In genomic region chr8:88631081-88631480, GRCm38 (mm10) we compare ENCODE assay signal across 9 mouse cellular contexts. TPM values are rescaled to one million over a fixed set of nuclear protein-coding genes. Genes with fewer than 3 reads are reported as not detected.
A peak's percentile ranks its signal among the peaks of the same experiment; 100 is the strongest.
DNase-seq lines count a peak whose midpoint lies in the region; ATAC-seq and TF ChIP-seq lines count a peak whose summit lies in the region.
"Had no signal": no experiment of that assay in that cellular context is flagged by ENCODE, and none has a peak within 500 bp of the region (broad histone marks: within the 10 kb centered on the region; RNA-seq: fewer than 3 reads in every experiment).

No protein-coding gene starts in this region.

- no peaks in the 10 kb centered on the region for H3K79me3 ChIP-seq in C2C12 (ENCODE audit: low read depth)

- H3K36me3 ChIP-seq in heart, postnatal 0 days (replicated peaks; ENCODE audit: control insufficient read depth, insufficient read depth, low read length), result no peaks in the 10 kb centered on the region
- no peaks in the 10 kb centered on the region for H3K36me3 ChIP-seq in C2C12 (ENCODE audit: control insufficient read depth, insufficient read depth)

- H3K4me2 ChIP-seq in heart, postnatal 0 days (ENCODE audit: low read depth, low read length), result no peak overlapping the region

- intact Hi-C loops in left cerebral cortex, postnatal 4 days (cut with DNase I), result no loop called here

- H3K4me3 ChIP-seq in heart, postnatal 0 days (ENCODE audit: low read depth, low read length), result no peak overlapping the region
- no peak overlapping the region for H3K4me3 ChIP-seq in C2C12 (ENCODE audit: insufficient read depth, poor library complexity, severe bottlenecking)

- no peak overlapping the region for H3K27ac ChIP-seq in heart, postnatal 0 days (ENCODE audit: low read depth)
- H3K27ac ChIP-seq: liver, embryonic 14.5 days had no signal

- no peaks in the 10 kb centered on the region for H3K9me3 ChIP-seq in heart, postnatal 0 days (replicated peaks; ENCODE audit: control insufficient read depth, low read length)

- peaks cover 10% of the 10 kb centered on the region; the same call in 1 of the 2 replicates for H3K4me1 ChIP-seq in heart, postnatal 0 days (ENCODE audit: control insufficient read depth, insufficient read depth)

- H3ac ChIP-seq in C2C12 (ENCODE audit: control insufficient read depth, insufficient read length, low read depth), result no peak overlapping the region

- no peak for DNase-seq in heart, postnatal 0 days (ENCODE audit: low spot score)
- DNase-seq in heart, adult 18-20 months, result no peak
- DNase-seq in adrenal gland, postnatal 36 days, result peak; percentile 58 to 70
- peak; percentile 53 for DNase-seq in left cerebral cortex, postnatal 4 days
- DNase-seq in thymus, postnatal 0 days (ENCODE audit: low spot score), result peak; percentile 47
- DNase-seq in heart, adult 11 months, result no peak
- DNase-seq in heart, adult 8-10 months (ENCODE audit: low spot score), result no peak

- TF ChIP-seq EP300 in heart, postnatal 0 days (IDR thresholded peaks at IDR 0.05; ENCODE audit: low read depth), result no peak

- TF ChIP-seq CTCF in heart, postnatal 0 days (IDR thresholded peaks at IDR 0.05; ENCODE audit: low read depth), result peak; percentile 42
- TF ChIP-seq CTCF in C2C12 (IDR thresholded peaks at IDR 0.05; ENCODE audit: control insufficient read depth, insufficient read depth, insufficient read length), result peak; percentile 5

- no peak overlapping the region for H3K9ac ChIP-seq in heart, postnatal 0 days (replicated peaks; ENCODE audit: low read depth, low read length)
- H3K9ac ChIP-seq: liver, embryonic 14.5 days had no signal

- peaks cover 23% of the 10 kb centered on the region for H3K27me3 ChIP-seq in heart, postnatal 0 days (ENCODE audit: control insufficient read depth, insufficient read depth, low read length)
- H3K27me3 ChIP-seq in C2C12 (ENCODE audit: control insufficient read depth, insufficient read depth, insufficient read length), result peaks cover 20% of the 10 kb centered on the region

- no peak for ATAC-seq in heart, postnatal 0 days (ENCODE audit: insufficient read depth, low read depth)

- H3K79me2 ChIP-seq in C2C12 (ENCODE audit: control insufficient read depth, insufficient read depth), result no peaks in the 10 kb centered on the region

TF ChIP-seq in C2C12, 6 proteins besides CTCF, POLR2A, EP300 and RAD21:
- TF ChIP-seq MYOD1 (IDR thresholded peaks at IDR 0.05; ENCODE audit: control insufficient read depth, insufficient read length, low read depth) (no peak), MYOG (IDR thresholded peaks at IDR 0.05; ENCODE audit: control insufficient read depth, extremely low read depth, insufficient read length) (no peak), USF1 (IDR thresholded peaks at IDR 0.05; ENCODE audit: low read depth) (no peak), FOSL1 (IDR thresholded peaks at IDR 0.05; ENCODE audit: insufficient read depth, low read length, poor library complexity, severe bottlenecking) (no peak), MAX (IDR thresholded peaks at IDR 0.05) (no peak), CEBPB (IDR thresholded peaks at IDR 0.05; ENCODE audit: low read depth) (no peak)
TF ChIP-seq in C2C12: peak in this region for 0.

RNA-seq across cellular contexts. Expression of gene Snx20, which starts 4.8 kb away (rescaled TPM):
- total RNA-seq in heart, postnatal 0 days (2014; rRNA removed; ENCODE audit: low replicate concordance), result 1.7 and 7.3 TPM in 2 replicates
- 1.7 and 2.0 TPM in 2 replicates for polyA plus RNA-seq in heart, postnatal 0 days (2015; fragmentation: Nextera tagmentation; extraction: Ambion mirVana)
- total RNA-seq in heart, adult 18-20 months (2021), result 1 to 10 TPM; 1.1 to 3.0 TPM
- polyA plus RNA-seq in C2C12 (2012; fragmentation: generic; extraction: Trizol), result 0.09 TPM
- total RNA-seq in adrenal gland, postnatal 36 days (2021), result 1 to 10 TPM; 1.4 to 2.6 TPM
- total RNA-seq in left cerebral cortex, postnatal 4 days (2021), result under 1 TPM; 0.84 to 0.89 TPM
- 14.2 and 14.5 TPM in 2 replicates for polyA plus RNA-seq in thymus, postnatal 0 days (2015; fragmentation: Nextera tagmentation; extraction: Ambion mirVana)
- 1 to 10 TPM in 1 of 4 experiments, under 1 TPM in 3; 0.63 to 1.6 (median 0.77) TPM for total RNA-seq in heart, adult 8-10 months (2022)

RNA-seq across cellular contexts. Expression of gene Nod2, which starts 16.0 kb away (rescaled TPM):
- 0.54 TPM in 1 of 2 replicates, not detected in the other for total RNA-seq in heart, postnatal 0 days (2014; rRNA removed; ENCODE audit: low replicate concordance)
- 0.10 and 0.14 TPM in 2 replicates for polyA plus RNA-seq in heart, postnatal 0 days (2015; fragmentation: Nextera tagmentation; extraction: Ambion mirVana)
- 1 to 10 TPM; 1.0 to 1.4 TPM for total RNA-seq in heart, adult 18-20 months (2021)
- 0.43 TPM for polyA plus RNA-seq in C2C12 (2012; fragmentation: generic; extraction: Trizol)
- 1 to 10 TPM in 1 of 2 experiments, under 1 TPM in 1; 0.79 to 1.1 TPM for total RNA-seq in adrenal gland, postnatal 36 days (2021)
- under 1 TPM; 0.66 to 0.89 TPM for total RNA-seq in left cerebral cortex, postnatal 4 days (2021)
- 0.21 and 0.22 TPM in 2 replicates for polyA plus RNA-seq in thymus, postnatal 0 days (2015; fragmentation: Nextera tagmentation; extraction: Ambion mirVana)
- total RNA-seq in heart, adult 8-10 months (2022), result 1 to 10 TPM in 1 of 4 experiments, under 1 TPM in 3; 0.56 to 1.3 (median 0.68) TPM

Comparison
In these comparisons a context has a peak if more than half of its experiments do, and no peak if none do; other contexts are left out.
1. DNase-seq: peak in adrenal gland, postnatal 36 days (2 of 2), left cerebral cortex, postnatal 4 days (single experiment) and thymus, postnatal 0 days (single experiment); none in heart, postnatal 0 days (single experiment), heart, adult 18-20 months (0 of 2), heart, adult 11 months (single experiment) and heart, adult 8-10 months (single experiment).